Mouse (Mus musculus): ENCODE results near the gene Dlgap1. TPM values are rescaled to one million over a fixed set of nuclear protein-coding genes. Genes with fewer than 3 reads are reported as not detected.
A peak's percentile ranks its signal among the peaks of the same experiment; 100 is the strongest.

Dlgap1 gene
- total RNA-seq, 2 experiments from 2014 or later, result 0.05 to 0.22 TPM

DNA sequence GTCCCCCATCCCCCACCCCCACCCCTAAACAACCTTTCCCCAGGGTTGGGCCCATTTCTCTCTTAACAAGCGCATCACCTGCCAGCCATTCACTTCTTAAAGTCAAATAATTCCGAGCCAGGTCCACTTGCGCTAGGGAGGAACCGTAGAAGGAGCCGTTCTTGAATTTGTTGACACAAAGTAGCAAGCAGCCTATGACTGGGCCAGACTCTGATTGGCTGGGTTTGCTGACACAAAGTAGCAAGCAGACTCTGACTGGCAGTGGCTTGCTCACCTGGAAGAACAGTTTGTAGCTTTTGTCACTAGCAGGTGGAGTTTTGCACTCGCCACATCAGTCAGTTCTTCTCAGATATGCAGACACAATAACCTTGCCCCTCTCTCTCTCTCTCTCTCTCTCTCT lies 695.1 kb downstream of the Dlgap1 start:
- no peak overlapping the region for H3K27ac ChIP-seq
- TF ChIP-seq CTCF (IDR thresholded peaks at IDR 0.05), result no peak
- DNase-seq, result no peak
- H3K4me3 ChIP-seq, result no peak overlapping the region
- intact Hi-C loops (cut with DNase I), result no loop called here

DNA sequence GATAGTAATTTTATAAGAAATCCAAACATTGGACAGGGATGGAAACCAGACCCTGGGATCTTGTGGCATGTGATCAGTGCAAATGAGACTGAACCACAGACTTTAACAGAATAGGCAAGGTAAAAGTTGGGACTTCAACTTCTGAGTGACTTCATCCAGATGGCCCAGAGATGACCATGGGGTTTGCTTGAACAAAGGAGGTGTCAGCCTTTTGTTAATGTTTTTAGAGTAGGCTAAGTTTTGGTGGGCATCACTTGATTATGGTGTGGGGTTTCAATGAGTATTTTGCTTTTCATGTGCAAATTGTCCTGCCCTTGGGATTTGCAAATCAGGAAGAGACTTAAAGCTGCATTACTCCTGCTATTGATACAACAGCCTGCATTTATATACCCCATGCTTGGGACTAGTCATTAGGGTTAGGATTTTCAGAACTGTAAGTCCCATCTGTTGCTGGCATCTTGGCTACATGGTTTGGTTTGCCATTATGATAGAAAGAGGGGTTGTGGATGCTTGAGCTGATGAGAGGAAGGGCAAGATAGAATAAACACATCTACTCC lies 695.7 kb downstream of the Dlgap1 start:
- intact Hi-C loops (cut with DNase I), result no loop called here
- DNase-seq, result no peak
- Histone ChIP-seq H3K27ac (no peak overlapping the region), H3K4me3 (no peak overlapping the region)
- TF ChIP-seq CTCF (IDR thresholded peaks at IDR 0.05), result no peak

DNA sequence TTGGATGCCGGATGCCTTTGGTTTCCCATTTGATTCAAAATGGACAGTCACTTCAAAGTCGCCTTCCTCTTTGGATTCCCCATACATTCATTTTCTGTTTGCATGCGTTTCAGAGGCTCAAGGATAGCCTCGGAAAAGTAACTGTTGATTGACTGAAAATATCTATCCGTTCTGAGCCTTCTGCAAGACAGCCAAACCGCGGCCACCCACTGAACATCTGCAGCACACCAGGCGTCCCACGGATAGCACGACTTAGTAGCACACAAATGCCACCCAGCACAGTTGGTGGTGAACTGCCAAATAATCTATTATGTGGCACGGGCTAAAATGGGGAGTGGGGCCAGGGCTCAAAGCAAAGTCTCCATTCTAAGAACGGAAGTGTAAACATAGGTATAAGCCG lies 705.1 kb downstream of the Dlgap1 start:
- no peak overlapping the region for H3K4me3 ChIP-seq
- DNase-seq, result no peak
- no peak overlapping the region for H3K27ac ChIP-seq
- TF ChIP-seq CTCF (IDR thresholded peaks at IDR 0.05), result no peak
- intact Hi-C loops (cut with DNase I), result no loop called here

DNA sequence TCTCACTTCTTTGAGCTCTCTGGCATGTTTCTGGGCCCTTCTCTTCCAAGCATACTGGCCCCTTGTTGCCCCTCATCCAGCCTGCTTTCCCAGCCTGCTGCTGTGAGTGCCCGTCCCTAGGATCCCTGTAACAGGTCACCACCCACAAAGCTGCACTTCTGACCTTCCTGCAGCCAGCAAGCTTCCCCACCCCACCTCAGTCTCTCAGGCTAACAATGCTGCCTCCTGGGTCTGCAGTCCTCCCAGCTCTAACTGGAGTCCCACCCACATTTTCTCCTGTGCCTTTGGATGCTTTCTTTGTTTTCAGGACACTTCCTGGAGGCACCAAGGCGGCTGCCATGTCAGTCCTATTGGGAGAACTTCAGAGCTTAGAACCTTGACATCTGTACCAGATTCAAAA lies 707.6 kb downstream of the Dlgap1 start:
- intact Hi-C loops (cut with DNase I), result no loop called here
- H3K4me3 ChIP-seq, result no peak overlapping the region
- H3K27ac ChIP-seq, result no peak overlapping the region
- no peak for TF ChIP-seq CTCF (IDR thresholded peaks at IDR 0.05)
- no peak for DNase-seq

DNA sequence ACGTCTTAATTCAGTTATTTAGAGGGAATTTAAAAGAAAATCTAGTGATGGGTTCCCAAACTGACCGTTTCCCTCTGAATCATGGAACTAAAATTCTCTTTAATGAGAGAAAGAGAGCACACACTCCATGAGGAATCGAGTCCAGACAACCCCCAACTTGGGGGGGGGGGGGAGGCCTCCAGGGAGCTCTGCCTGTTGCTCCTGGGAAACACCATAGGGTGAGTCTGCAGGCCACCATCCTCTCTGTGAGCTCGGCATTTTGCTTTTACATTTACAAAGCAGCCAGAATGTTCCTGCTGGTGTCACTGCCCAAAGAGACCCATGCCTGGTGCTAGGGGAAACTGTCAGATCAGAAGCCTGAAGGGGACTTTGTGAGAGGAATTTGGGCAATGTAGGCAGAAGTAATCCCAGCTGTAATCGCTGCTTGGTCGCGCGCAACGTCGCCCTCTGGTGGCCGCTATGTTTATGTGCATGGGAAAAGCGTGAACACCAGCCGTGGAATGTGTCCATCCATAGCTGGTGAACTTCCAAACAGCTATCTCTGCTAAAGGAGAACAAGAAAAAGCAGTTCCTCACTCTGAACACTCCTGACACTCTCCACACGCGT lies 714.8 kb downstream of the Dlgap1 start:
- intact Hi-C loops (cut with DNase I), result loop anchor here (5.0 kb wide), 1 partner anchor 156 kb away; no protein-coding TSS in a partner anchor
- DNase-seq, result peak; percentile 73
- Histone ChIP-seq H3K27ac (no peak overlapping the region), H3K4me3 (no peak overlapping the region)
- TF ChIP-seq CTCF (IDR thresholded peaks at IDR 0.05), result peak; percentile 92

DNA sequence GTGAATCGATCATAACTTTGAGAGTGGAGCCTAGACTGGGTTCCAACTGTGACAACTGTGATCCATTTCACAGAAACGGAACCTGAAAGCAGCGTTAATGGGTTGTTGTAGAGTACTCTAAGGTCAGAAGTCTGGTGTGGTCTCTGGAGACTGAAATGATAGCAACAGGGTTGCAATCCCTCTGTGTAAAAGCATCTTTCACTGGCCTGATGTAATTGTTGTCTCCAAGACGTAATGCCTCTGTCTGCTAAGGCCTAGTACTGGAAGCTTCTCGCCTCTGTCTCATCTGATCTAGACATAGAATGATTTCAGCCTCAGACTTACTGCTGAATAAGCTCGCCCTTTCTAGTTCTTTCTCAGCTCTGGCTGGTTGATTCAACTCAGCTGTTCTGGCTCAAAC lies 721.3 kb downstream of the Dlgap1 start:
- no peak overlapping the region for H3K27ac ChIP-seq
- no peak overlapping the region for H3K4me3 ChIP-seq
- intact Hi-C loops (cut with DNase I), result no loop called here
- DNase-seq, result no peak
- TF ChIP-seq CTCF (IDR thresholded peaks at IDR 0.05), result no peak

DNA sequence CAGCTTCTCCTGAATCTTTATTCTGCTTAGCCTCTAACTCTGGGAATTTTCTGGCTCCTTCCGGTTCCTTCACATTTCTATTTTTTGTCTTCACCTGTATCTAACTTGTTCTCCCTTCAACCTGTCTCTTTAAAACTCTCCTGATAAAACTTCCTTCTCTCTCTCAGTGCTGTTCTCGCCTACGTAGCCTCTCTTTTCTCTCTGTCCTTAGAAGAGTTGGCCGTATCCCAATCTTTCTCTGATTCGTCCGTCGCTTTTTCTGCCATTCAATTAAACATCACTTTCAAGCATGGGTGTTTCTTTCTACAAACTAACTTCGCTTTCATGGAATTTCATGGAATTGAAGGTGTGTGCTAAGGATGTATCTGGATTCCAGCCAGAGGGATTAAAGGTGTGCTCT lies 721.7 kb downstream of the Dlgap1 start:
- no peak for TF ChIP-seq CTCF (IDR thresholded peaks at IDR 0.05)
- intact Hi-C loops (cut with DNase I), result no loop called here

DNA sequence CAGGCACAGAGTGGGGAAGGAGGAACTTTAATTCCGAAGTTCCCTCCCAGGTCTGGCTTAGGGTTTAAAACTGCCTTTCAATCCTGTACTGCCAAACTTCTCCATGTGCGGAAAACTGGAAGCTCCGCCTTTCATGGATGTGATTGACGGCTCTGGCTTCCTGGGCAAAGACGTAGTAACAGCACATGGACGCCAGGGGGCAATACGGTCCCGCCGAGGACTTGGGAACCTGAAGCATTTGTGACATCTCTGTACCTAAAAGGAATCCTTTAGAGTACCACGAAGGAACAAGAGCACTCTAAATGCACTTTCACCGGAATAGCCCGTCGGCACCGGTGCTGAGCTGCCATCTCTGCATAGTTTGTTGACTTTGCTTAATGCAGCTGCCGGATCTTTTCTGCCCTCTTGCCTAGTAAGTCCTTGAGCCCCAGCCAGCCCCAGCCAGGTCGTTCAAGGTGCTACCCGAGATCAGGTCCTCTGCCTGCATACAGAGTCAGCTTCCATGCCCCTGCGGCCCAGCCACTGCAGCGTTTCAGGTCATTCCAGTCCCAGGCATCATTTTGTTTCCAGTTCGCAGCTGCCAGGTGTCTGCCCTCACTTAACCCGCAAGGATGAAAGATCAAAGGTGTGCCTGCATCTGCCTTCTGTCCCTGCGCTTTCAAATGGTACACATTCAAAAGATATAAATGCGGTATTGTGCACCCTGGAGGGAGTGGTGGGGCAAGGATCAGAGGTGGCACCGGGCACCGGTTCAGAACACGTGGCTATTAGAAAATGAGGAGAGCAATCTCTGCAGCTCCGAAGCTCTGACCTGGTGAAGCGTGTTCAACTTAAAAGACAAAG lies 738.3 kb downstream of the Dlgap1 start:
- DNase-seq, result peak; percentile 79
- intact Hi-C loops (cut with DNase I), result loop anchor here (1.0 kb wide), 1 partner anchor 262 kb away; no protein-coding TSS in a partner anchor
- Histone ChIP-seq H3K4me3 (peak overlapping the region; percentile 58), H3K27ac (no peak overlapping the region)
- peak; percentile 90 for TF ChIP-seq CTCF (IDR thresholded peaks at IDR 0.05)

More for the DNA sequence above, 721.7 kb downstream of the Dlgap1 start:
- DNase-seq, result no peak
- no peak overlapping the region for H3K4me3 ChIP-seq
- H3K27ac ChIP-seq, result no peak overlapping the region

DNA sequence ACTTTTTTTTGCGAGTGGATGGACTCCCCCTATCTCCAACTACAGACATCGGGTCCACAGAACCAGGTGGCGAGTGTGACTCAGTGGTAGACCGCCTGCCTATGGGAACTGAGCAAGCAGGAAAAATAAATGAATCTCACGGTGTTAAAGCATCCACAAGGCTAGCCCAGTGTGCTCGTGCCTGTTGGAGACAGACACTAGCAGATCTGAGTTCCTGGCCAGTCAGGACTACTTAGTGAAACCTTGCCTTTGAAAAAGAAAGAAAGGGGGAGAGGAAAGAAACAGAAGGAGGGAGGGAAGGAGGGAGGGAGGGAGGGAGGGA lies 738.9 kb downstream of the Dlgap1 start:
- Histone ChIP-seq H3K4me3 (no peak overlapping the region), H3K27ac (no peak overlapping the region)
- no peak for TF ChIP-seq CTCF (IDR thresholded peaks at IDR 0.05)
- DNase-seq, result no peak
- intact Hi-C loops (cut with DNase I), result loop anchor here (1.0 kb wide), 1 partner anchor 262 kb away; no protein-coding TSS in a partner anchor

DNA sequence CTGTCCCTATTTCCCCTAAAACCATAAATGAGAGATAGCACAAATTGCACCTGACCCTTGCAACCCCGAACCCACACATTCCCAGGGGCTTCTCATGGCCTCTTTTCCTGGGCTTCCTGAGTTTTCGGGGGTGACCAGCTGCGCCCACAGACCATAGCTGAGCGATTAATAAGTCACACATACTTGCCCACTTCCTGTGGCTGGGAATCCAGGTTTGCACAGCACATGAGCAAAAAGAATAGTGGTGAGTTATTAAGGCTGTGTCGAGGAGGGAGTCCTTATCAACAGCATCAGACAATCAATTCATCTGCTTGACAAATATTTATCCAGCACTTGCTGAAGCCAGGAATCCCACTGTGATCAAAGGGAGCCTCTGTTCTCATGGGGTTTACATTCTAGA lies 740.7 kb downstream of the Dlgap1 start:
- Histone ChIP-seq H3K4me3 (no peak overlapping the region), H3K27ac (no peak overlapping the region)
- intact Hi-C loops (cut with DNase I), result no loop called here
- DNase-seq, result no peak
- no peak for TF ChIP-seq CTCF (IDR thresholded peaks at IDR 0.05)

DNA sequence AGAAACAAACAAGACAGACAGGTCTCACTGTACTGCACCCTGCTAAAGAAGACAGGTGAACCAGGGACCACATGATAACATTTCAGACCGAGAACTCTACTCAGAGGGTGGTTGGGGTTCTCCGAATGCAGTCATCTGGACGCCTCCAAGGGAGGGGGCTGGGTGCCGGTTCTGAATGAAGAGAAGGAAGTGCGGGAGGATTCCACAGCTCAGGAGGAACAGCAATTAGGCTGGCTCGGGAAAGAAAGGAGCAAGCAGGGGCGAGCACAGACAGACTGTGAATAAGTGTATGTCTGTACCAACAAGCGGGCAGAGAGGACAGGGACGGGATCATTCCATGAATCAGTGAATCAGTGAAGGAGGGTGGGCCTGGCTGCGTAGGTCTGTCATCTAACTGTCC lies 744.6 kb downstream of the Dlgap1 start:
- Histone ChIP-seq H3K27ac (no peak overlapping the region), H3K4me3 (no peak overlapping the region)
- no peak for TF ChIP-seq CTCF (IDR thresholded peaks at IDR 0.05)
- intact Hi-C loops (cut with DNase I), result no loop called here
- no peak for DNase-seq

DNA sequence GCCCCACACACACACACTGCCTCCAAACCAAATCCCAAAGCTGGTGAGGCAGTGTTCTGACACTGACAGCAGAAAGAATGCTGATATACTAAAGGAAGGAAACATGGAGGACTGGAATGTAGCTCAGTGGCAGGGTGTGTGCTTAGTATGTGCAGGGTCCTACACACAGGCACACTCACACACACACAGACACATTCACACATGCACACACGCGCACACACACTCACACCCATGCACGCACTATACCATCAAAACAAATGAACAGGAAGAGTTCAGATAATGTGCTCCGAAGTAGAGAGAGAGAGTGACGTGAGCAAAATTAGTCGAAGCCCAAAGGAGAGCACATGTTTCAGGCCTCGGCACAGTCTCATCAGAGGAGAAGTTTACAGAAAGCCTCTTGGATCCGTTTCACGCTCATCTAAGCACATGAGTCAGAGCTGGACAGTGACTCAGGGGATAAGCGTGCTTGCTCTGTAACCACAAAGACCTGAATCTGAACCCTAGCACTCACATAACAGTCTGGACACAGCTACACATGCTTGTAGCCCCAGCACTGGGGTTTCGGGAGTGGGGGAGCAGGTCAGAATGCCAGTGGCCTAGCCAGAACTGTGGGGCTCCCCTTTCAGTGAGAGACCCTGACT lies 750.9 kb downstream of the Dlgap1 start:
- no peak for DNase-seq
- Histone ChIP-seq H3K4me3 (no peak overlapping the region), H3K27ac (no peak overlapping the region)
- intact Hi-C loops (cut with DNase I), result no loop called here
- no peak for TF ChIP-seq CTCF (IDR thresholded peaks at IDR 0.05)

DNA sequence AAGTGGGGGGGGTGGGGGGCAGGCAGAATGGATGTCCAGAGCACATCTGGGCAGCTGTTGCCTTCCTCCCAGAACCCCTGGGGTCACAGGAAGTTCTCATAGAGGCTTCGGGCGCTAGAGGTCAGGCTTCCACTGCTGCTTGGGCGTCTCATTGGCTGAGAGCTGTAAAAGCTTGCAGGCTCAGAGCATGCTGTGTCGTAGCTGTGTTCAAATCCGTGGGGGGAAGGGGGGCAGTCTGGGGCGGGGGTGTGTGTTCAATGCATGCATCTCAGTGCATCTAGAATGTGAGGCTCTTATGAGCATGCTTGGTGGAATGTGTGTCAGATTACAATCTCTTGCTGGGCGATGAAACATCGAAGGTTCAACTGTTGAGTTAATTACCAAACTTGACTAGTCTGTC lies 751.9 kb downstream of the Dlgap1 start:
- intact Hi-C loops (cut with DNase I), result no loop called here
- no peak overlapping the region for H3K27ac ChIP-seq
- DNase-seq, result peak; percentile 34
- TF ChIP-seq CTCF (IDR thresholded peaks at IDR 0.05), result peak; percentile 42
- no peak overlapping the region for H3K4me3 ChIP-seq

All from gastrocnemius, adult 2 months (tissue).